Mouse (Mus musculus): ENCODE measurements at regions not wholly inside any gene's neighbourhood (a gene's known extent, or its start where the extent isn't known, plus 50 kb on each side); places are given as distances from the start of the nearest gene placed in this dataset.

DNA sequence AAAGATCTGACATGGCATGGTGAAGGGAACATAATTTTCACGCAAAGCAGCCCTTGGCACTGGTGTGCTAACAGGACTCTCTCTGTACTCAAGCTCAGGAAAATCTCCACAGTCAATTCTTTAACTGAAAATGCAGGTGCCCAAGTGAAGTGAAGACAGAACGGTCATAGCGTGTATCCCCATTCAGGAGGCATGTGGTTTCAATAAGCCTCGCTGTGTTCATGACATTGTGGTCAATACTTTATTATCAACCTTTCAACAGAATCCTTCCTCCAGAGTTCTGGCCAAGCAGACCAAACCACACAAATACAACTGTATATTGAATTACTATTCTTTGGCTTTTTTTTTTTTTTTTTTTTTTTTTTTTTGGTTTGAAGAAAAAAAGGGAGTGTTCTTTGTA lies 314.1 kb downstream of the Mycn start:
- no peak for DNase-seq (ENCODE audit: low spot score)

DNA sequence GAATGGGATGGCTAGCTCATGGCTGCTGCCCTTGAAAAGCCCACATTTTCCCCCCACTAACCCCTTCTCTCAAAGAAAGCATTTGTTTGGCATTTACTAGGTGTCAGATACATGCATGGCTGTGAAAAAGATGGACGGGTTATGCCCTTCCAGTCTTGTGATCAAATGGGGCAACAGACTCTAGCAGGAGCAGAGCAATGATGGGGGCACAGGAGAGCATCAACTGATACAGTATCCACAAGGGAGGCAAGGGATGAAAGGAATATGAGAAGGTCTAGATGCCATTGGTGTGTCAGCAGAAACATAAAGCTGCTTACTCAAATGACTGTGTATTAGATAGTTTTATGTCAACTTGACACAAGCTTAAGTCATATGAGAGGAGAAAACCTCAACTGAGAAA lies 315.9 kb downstream of the Mycn start:
- no peak for DNase-seq (ENCODE audit: low spot score)

DNA sequence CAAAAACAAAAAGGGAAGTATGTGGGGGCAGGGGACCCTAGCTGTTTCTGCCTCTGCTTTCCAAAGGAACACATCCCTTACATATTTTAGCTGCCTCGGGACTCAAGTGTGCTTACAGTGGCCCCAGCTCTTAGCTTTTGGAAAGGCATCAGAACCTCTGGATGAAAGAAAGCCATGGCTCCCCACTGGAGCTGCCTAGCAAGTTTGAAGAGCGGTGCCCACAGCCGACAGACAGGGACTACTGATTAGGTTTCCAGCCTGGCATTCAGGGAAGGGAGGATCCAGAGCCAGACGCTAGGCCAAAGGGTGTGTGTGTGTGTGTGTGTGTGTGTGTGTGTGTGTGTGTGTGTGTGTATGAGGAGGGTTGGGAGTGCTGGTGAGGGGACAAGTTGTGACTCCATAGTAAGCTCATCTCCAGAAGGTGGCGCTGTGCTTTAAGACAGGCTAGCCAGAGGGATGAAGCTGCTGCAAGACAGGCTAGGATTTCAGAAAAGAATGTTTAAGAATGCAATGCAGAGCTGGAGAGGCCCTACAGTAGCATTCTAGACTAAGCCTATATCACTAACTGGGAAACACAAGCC lies 318.9 kb downstream of the Mycn start:
- DNase-seq (ENCODE audit: low spot score), result peak; percentile 56

DNA sequence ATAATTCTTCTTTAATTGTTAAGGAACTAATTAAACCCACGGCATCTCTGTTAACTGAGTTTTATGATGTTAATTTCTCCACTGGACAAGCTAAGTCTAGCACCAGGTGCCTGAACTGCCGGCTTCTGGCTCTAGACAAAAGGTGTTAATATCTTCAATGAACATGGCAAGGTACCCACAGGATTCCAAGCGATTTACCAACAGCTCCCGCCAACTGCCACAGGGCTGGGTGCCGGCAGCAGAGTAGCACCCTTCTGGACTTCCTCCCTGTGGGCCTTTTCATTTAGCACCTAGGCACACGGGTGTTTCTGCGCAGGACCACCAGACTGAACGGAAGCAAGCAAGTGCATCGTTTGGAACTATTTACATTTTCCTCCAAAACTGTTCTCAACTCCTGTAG lies 320.2 kb downstream of the Mycn start:
- no peak for DNase-seq (ENCODE audit: low spot score)

DNA sequence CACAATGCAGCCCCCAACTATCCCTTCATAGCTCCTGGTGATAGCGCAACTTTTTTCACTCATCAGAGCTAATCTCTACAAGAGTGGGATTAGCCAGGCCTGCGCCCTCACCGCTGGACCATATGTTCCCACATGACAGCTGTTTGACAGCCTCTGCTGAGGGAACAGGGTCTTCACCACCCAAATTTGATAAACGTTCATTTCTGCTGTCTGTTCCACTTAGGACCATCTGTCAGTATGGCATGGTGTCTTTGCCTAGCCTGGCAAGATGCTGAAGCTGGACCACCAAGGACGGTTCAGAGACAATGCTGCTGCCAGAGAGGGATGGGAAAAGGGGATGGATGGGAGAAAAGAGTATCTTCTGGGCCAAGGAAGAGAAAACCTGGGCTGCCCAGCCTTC lies 321.4 kb downstream of the Mycn start:
- DNase-seq (ENCODE audit: low spot score), result no peak

DNA sequence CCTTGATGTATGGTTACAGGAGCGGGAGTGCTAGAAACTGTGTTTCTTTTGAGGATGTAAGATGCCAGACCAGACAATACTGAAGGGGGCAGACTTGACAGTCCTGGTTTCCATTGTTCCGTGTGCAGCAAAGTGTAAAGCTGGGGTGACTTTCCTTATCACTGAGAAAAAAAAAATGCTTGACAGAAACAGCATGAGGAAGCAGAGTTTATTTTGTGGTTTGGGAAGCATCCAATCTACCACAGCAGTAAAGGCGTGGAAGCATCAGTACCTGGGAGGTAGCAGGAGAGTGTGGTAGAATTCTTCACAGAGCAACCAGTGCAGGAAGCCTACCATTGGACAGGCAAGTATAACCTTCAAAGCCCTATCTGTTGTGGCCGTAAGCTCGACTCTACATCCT lies 322.3 kb downstream of the Mycn start:
- no peak for DNase-seq (ENCODE audit: low spot score)

DNA sequence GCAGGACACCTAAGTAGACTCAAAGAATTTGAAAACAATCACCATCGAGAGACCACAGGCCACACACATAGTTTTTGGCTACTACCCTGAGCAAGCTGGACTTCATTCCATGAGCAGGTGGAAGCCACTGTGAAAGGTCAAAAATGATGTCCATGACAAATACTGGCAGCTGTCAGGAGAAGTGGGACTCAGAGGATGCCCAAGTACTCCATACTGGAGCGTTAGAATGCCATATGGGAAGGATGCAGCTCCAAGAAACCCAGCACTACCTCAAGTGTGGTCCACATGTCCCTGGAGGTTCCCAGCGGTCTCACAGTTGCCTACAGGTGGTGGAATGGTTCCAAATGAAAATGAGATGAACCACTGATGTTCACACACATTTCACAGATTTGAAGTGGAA lies 329.2 kb downstream of the Mycn start:
- no peak for DNase-seq (ENCODE audit: low spot score)

DNA sequence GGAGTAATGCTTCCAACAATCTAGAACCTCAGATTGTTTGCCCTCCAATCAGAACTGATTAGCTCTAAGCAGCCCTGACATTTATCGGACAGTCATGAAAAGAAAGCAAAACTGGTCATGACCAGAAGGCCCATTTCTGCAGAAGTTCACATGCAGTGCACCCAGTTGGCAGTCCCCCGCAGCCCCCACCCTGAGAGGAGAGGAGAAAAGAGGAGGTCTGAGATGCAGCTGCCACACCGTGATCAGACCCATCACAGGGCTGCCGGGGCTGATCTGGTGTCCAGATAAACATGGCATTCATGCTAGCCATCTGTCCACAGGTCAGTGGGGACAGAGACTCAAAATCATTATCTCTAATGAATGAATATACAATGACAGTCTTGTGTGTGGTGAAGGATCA lies 330.9 kb downstream of the Mycn start:
- no peak for DNase-seq (ENCODE audit: low spot score)

DNA sequence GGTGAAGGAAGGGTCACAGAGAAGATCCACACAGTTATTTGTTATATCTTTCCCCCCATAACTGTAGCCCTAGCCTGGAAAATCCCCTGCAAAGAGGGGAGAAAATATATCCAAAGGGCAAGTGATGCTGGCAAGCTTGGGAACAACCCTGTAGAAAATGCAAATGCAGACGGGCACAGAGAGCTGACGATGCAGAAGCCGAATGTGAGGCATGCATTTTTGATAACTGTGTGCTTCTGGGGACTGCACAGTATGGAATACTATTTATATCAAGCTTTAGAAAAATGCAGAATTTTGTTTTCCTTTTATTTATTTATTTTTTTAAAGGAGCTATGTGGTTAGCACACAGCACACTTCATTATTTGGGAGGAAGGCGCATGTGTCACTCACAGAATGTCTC lies 333.7 kb downstream of the Mycn start:
- no peak for DNase-seq (ENCODE audit: low spot score)

DNA sequence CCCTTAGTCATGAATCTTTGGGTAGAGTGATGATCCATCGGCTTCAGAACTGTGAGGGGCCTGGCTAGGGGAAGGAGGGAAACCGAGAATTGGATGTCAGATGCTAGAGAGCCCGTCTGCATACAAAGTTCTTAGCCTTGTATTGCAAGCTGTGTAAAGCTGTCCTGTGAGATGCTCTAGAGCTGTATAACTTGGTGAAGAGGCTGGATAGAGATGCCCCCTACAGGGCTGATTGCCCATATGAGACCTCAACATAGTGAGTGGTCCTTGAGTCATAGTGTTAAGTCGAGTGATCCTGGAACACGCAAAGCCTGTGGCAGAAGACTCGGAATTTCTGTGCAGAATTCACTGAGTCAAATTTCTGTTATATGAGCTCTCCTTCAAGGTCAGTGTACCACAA lies 334.8 kb downstream of the Mycn start:
- no peak for DNase-seq (ENCODE audit: low spot score)

DNA sequence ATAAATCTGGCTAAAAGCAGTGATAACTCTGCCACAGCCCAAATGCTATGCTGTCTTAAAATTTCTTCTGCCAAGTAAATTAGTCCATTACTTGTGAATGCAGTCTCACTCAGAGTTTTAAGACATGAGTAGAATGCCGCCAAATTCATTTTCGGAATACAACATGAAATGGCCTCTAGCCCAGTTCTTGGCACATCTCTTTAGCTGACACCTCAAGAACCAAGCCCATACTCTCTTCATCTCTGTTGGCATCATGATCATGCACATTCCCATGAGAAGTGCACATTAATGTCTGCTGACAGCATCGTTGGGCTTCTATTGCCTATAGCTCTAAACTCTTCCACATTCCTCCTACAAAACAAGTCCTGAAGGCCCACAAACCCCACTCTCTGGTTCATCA lies 336.2 kb downstream of the Mycn start:
- no peak for DNase-seq (ENCODE audit: low spot score)

DNA sequence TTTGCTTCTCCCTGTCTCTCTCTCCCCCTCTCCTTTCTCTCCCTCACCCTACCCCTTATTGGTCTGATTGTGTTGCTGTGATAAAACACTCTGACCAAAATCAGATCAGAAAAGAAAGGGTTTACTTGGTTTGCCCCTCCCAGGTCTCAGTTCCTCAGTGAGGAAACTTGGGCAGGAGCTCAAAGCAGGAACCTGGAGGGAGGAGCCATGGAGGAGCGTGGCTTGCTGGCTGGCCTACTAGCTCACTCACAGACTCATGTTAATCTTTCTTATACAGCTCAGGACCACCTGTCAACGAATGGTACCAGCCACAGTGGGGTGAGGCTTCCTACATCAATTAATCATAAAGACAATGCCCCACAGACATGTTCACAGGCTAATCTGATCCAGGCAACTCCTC lies 339.4 kb downstream of the Fam49a start:
- DNase-seq (ENCODE audit: low spot score), result no peak

DNA sequence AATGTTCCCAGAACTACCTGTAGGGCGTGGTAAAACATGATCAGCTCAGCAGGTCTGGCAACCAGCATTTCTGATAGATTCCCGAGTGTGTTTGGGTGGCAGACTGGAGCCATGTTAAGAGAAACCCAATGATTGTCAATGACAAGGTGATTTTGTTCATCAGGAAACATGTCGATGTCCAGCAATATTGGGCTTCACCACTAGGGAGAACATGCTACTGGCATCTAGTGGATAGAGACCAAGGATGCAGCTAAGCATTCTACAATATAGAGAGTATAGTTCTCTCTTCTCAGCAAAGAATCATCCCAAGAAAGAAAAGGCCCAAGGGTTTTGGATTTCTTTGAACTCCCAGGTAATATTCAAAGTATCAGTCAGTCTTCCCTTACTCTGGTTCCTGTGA lies 333.5 kb downstream of the Fam49a start:
- no peak for DNase-seq (ENCODE audit: low spot score)

DNA sequence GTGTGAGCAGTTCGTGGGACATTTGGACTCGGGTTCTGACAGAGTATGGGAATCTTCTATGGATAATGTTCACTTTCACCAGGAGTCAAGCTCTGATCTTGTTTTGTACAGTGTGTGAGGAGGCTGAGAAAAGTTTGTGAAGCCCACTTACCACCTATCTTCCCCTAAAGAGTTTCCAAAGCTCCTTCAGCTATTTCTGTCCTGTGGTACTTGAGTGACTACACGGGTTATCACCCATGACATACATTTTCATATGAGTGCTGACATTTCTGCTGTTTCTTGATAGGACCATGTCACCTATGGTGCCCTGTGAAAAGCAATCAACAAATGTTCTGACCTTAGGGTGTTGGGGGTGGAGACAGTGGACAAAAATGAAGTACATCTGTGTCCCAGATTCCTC lies 332.6 kb downstream of the Fam49a start:
- DNase-seq (ENCODE audit: low spot score), result no peak

DNA sequence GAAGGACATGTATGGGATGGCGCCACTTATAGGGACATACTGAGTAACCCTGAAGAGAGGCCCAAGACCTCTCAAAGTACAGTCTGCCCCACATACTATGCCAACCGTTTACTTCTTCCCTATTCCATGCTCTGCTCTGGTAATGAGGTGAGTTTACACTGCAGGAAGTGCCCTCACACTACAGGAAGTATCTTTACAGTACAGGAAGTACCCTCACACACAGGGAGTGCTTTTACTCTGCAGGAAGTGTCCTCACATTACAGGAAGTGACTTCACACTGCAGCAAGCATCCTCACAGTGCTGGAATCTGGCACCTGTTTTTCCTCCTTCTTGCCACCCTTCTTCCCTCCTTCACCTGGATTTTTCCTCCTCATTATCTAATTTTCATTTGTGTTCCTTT lies 331.4 kb downstream of the Fam49a start:
- DNase-seq (ENCODE audit: low spot score), result no peak

DNA sequence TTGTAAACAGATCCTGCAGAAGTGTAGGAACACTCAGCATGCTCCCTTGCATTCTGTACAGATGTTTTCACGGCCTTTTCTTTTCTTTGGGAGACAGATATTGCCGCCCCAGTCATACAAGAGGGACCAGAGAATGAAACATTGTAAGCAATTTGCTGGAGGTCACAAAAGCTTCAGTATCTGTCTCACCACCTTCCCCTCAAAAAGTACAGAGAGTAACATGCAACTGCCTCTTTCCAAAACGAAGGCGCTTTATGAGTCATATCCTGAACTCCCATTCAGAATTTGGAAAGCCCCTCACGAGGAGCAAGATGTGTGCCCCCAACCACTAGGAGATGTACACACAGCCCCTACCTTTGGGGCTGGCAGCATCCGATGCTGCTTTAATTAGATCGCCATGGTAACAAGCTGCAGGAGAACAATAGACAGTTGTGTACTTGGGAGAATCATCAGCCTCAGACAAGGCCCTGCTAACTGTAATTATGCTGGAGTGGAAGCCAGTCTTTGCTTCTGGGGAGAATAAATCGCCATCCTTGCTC lies 328.9 kb downstream of the Fam49a start:
- DNase-seq (ENCODE audit: low spot score), result no peak

DNA sequence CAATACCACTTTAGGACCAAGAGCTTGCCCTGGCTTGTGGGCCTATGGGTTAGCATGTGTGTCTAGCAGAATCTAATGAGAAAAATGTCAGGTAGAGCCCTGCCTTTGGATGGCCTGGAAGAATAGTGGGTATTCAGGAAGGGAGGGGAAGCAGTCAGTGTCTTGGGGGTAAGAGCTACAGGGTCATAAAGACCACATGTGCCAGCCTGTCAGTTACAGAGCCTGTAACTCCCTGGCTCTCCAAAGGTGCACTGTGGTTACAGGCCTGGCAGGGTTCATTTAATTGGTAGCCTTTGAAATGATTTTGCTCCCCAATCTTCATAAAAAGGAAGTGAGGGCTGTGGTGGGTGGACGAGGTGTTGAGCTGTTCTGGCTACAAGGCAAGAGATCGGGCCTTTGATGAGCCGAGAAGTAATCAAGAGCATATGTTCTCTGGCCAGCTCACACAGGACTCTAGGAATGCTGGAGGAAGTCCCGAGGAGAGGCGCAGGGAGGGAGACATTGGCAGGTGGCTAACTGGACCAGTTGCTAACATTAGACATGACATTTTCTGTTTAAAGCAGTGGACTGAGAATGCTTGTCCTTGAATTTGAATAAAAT lies 326.9 kb downstream of the Fam49a start:
- no peak for DNase-seq (ENCODE audit: low spot score)

DNA sequence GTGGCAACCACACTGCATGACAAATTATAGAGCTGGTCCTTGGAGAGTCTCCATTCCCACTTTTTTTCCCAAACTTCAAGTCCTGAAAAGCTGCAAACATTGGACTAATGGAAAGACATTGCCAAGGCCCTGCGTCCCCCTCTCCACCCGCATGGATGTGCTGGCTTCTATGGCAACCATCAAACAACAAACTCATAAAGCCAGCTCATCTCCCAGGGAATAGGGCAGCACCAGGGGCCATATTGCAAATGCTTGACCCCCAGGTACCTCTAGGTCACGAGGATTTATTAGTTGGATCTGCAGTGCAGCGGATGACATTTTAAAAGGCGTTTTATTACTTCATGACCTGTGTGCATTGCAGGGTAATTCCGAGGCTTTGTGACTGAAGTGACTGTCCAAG lies 324.5 kb downstream of the Fam49a start:
- no peak for DNase-seq (ENCODE audit: low spot score)

DNA sequence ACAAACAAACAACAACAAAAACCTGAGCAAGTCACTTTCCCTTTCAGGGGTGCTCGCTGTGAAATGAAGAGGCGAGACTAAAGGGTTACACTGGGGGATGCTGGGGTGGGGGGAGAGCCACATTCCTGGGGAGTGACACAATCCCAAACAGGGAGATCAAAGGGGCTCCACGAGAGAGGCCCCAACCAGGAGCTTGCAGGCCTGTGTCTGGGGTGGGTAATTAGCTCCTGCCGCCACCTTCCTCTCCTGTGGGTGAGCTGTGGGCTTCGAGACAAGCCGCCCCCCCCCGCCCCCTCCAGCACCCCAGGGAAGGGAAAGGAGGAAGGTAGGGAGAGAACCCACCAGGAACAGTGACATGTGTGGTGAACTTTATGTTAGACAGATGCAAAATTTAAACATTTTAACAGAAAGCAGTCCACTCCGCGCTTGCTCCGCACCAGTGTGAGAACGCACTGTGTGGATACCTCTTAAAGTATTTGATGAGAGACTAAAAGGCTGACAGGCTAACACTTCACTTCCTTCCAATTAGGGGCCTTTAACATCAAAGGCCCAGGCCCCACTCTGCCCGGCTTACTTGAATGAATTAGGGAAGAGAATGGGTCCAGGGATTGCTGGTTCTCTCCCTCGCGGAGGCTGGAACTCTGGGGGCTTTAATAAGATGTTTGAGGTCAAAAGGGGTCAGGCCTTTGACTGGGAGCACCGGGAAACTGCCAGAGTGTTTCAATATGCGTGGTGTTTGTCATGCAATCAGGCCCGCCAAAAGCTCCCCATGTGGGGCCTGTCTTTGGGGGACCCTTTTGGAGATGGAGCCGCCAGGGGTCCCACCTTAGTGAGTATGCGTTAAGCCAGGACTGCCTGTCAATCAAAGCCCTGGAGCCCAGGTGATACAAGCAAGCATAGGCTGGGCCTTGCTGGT lies 319.6 kb downstream of the Fam49a start:
- no peak for DNase-seq (ENCODE audit: low spot score)

DNA sequence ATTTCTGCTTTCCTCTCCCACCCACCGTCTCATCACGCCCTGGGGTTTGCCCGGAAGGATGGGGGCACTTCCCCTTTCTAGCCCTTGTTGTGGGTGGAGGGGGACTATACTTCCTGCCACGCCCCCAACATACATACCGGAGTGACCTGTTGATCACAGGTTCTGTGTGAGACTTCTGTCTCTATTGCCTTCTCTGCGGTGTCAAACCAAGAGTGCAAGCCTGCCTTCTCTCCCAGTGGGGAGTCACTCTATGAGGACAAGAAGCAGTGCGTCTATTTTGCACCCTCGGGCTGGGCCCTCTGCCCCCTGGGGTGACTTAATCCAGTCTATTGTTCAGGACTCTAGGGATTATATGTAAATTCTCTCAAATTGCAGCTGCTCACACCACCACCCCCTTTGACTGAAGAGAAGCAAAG lies 318.8 kb downstream of the Fam49a start:
- peak; percentile 1 for DNase-seq (ENCODE audit: low spot score)

DNA sequence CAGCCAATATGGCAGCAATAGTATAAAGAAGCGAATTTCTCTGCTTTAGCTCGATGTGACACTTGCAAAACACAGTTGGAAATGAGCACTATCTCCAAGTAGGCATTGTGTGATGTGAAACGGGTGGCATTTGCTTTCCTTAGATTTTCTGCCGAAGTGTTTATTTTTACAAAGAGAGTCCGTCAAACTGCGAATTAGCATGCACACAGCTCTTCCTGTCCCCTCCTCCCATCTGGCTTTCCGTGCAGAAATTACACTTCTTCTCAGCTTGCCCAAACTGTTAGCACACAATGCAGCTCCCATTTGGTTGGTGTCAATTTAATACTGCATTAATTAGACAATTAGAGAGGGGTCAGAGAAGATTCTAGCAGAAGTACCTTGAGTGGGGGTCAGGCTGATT lies 316.3 kb downstream of the Fam49a start:
- no peak for DNase-seq (ENCODE audit: low spot score)

DNA sequence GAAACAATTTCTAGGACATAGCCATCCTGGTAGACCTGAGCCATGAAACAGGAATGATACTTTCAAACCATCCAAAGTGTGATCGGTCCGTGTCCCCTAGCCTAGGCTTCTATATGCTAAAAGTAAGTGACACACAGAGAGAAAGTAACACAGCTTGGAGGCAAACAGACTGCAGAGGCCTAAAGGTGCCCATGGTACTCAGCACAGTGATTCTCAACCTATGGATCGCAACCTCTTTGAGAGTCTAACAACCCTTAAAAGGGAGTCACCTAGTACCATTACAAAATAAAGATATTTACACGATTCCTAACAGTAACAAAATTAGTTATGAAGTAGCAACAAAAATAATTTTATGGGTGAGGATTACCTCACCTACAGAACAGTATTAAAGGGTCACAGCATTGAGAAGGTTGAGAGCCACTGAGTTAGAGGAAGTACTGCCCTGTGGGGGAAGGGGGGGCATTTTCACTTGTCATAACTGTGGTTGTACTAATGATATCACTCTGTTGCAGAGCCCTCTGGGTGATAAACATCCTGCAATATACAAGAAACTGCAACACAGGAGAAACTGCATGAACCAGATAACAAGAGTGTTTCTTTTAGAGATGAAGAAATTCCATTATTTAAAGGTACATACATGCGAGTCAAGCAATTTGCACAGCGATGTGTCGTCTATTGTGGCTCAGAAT lies 308.8 kb downstream of the Fam49a start:
- DNase-seq (ENCODE audit: low spot score), result no peak

Data from heart, adult 8-10 months (tissue).